Mouse (Mus musculus) megakaryocyte-erythroid progenitor cell, adult 5-6 weeks (primary cell): ENCODE measurements around the gene Rec114. TPM values are rescaled to one million over a fixed set of nuclear protein-coding genes. Genes with fewer than 3 reads are reported as not detected.

Source experiments
- ATAC-seq: replicated peaks from 2 replicates; pipeline ENCODE4 v1.8.0; 2016; ENCODE audit warnings: mild to moderate bottlenecking, inconsistent platforms; ENCODE audit not compliant: severe bottlenecking, poor library complexity, low FRiP score, low TSS enrichment
- total RNA-seq, 2 experiments: library from RNA; stranded (forward) in 1 of 2; stranded (reverse) in 1 of 2; fragments of 200-1000, 215-1000 nt in 1 of 2; fragments of >200 nt in 1 of 2; fragmentation: Nextera tagmentation in 1 of 2; gene quantifications; 2 replicates each; pipeline ENCODE4 v1.2.3; 2014 to 2017

The Rec114 gene
- total RNA-seq, 2 experiments from 2014 or later = 34.7 to 51.4 TPM

GRCm38 (mm10) chr9:58720167-58720566 is 23.6 kb downstream of the Rec114 start:
- ATAC-seq = no peak

DNA sequence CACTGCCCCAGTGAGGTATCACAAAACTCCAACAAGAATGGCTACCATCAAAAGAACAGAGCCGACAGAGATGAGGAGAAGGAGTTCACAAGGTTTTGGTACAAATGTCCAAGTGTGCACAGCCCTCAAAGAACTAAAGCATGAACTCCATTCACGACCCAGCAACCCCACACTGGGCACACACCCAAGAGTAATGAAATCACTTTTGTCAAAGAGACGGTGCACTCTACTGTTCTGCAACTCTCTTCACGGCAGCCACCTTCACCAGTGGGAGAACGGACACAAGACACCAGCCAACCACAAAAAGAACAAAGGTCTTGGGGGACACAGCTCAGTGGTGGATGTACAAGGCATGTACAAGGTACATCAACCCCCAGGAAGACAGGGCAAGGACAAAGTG is 24.3 kb downstream of the Rec114 start:
- ATAC-seq = peak; percentile 53

GRCm38 (mm10) chr9:58718964-58719363 is 24.8 kb downstream of the Rec114 start:
- peak; percentile 66 for ATAC-seq

GRCm38 (mm10) chr9:58716886-58717285 is 26.9 kb downstream of the Rec114 start:
- ATAC-seq = no peak

DNA sequence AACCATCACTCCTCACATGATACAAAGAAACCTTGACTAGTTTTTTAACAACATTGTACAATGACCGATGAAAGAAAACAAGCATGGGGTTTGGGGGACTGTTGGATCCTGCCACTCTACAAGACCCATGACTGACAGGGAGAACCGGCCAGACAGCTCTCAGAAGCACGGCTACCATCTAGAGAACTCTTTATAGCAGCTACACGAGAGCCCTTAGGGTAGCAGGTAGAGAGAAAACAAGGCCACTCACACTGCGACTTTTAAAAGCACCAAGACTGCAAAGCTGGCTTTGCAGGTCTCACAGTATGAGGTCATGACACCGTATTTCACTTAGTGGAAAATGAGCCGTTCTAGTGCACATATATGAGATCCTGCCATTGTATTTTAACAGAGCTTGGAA is 33.1 kb downstream of the Rec114 start:
- no peak for ATAC-seq

GRCm38 (mm10) chr9:58709939-58710338 is 33.8 kb downstream of the Rec114 start:
- ATAC-seq = peak; percentile 70; the same call in 1 of the 2 replicates

DNA sequence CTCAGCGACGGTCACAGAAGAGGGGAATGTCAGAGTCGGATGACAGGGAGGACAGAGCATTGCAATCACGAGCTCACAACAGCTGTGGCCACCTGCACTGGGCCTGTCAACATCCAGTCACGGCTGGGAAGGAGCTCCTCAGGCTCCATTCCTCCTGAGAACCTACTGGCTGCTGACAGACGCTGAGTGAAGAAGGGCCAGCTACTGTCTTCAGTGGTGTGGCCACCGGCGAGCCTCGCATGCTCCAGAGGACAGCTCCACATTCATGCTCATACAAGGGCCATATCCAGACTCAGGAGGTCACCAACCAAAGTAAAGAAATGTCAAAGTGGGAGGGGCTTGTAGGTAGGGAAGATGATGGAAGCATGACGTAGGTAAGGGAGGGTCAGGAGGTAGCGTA is 36.0 kb downstream of the Rec114 start:
- ATAC-seq = no peak

DNA sequence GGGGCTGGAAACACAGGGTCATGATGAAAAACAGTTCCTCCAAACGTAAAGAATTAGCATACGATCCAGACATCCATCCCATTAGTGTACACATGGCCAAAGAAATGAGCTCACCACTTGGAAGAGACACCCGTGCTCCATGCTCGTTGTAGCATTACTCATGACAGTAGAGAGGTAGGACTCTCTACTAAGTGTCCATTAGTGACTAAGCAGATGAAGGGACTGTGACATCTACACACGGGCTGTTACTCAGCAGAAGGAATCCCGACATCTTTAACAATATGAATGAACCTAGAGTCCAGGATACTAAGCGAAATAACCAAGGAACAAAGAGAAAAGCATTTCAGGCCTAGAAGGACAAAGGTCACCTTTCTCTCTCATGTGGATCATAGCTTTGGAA is 37.7 kb downstream of the Rec114 start:
- ATAC-seq = no peak

- no peak for ATAC-seq
Measured at GRCm38 (mm10) chr9:58703766-58704165, 40.0 kb downstream of the Rec114 start.

DNA sequence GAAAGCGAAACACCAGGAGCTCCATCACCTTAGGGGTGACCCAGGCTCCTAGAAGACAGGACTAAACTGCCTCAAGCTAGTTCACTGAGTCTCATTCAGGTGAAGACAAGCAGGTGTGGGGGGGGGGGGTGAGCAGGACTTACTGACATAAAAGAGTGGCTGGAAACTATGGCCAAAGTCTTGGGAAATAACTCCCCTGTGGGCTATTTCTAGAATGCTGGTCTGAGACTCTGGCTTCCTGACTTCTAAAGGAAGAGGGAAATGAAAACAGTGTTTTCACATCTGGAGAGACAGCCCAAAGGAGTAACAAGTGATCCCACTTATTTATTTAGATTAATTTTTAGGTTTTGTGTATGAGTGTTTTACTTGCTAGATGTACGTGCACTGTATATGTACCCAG is 42.0 kb downstream of the Rec114 start:
- no peak for ATAC-seq

DNA sequence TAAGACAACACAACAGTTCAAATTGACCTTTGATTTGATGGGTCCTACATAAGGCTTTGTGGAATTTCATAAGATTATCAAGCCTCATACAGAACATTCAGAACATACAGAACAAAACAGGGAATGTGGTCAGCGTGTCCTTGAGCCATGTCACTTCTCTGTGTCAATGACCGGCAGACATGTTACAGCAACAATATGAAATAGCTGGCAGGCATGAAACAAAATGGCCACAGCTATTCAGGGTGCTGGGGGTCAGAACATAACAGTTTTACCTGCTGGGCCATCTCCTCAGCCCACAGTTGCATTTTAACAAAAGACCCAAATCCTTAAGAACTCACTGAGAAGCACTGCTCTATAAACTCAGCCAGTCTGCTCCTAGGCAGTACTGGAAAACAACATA is 45.3 kb downstream of the Rec114 start:
- ATAC-seq = no peak

GRCm38 (mm10) chr9:58691471-58691870 is 52.3 kb downstream of the Rec114 start:
- no peak for ATAC-seq

DNA sequence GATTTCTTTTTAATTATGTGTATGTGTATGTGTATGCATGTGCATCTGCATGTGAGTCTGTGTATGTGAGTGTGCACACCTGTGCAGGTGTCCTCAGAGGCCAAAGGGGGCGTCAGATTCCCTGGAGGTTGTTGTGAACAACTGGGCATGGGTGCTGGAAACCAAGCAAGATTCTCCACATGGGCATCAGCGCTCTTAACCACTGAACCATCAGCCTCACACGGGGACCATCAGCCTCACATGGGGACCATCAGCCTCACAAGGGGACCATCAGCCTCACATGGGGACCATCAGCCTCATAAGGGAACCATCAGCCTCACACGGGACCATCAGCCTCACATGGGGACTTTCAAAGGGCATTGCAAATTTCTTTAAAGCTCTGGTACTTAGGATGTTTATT is 53.1 kb downstream of the Rec114 start:
- ATAC-seq = no peak

GRCm38 (mm10) chr9:58688076-58688475 is 55.7 kb downstream of the Rec114 start:
- no peak for ATAC-seq

DNA sequence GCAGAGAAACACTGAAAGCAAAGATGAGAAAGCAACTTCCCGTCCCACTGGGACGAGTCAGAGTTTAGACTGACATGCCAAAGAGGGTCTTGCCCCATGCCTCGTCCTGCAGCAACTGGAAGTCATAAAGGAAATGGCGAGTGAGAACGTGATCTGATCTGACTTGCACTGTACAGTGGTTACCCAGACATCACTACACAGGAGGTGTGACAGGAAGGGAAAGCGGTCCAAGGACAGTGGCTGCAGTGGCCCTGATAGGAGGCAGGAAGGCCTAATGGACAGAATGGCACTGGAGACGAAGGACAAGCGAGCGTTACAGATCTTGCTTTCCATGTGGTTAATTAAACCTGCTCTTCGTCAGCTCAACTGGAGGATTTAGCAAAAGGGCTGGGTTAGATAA is 58.5 kb downstream of the Rec114 start:
- no peak for ATAC-seq

DNA sequence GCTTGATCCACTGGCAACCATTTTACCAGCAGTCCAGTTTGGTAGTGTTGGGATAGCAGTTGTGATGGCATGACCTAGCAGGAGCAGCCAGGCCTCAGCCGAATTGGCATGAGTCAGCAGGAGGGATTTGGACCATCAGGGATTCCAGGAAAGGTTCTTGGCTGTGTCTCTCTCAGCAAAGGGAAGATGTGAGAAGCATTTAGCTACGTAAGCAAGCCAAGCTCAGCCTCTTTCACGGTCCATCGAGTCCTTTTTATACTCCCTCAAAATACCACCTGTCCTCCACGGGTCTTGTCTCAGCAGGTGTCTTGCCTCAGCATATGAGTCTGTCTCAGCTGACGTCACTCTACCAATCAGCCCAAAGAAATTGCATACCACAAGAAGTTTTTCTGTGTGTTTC is 60.4 kb downstream of the Rec114 start:
- ATAC-seq = no peak

GRCm38 (mm10) chr9:58682106-58682505 is 61.7 kb downstream of the Rec114 start:
- no peak for ATAC-seq

- ATAC-seq = no peak
Measured at GRCm38 (mm10) chr9:58681411-58681810, 62.4 kb downstream of the Rec114 start.

DNA sequence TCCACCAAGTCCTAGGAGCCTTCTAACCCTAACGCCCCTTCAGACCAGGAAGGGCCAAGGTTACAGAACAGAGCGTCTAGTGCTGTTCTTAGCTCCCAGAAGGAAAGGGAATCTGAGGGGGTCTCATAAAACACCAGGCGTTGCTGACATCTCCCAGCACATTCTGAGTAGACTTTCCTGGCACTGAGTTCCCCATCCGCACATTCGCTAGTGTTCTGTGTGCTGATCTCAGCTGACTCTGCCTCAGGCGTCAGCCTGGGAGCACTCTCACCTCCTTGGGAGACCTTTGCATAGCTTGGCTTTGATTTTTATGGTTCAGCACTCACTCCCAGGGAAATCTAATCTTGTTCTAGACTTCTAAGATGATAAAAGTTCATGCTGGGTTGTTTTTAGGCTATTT is 68.4 kb downstream of the Rec114 start:
- no peak for ATAC-seq

DNA sequence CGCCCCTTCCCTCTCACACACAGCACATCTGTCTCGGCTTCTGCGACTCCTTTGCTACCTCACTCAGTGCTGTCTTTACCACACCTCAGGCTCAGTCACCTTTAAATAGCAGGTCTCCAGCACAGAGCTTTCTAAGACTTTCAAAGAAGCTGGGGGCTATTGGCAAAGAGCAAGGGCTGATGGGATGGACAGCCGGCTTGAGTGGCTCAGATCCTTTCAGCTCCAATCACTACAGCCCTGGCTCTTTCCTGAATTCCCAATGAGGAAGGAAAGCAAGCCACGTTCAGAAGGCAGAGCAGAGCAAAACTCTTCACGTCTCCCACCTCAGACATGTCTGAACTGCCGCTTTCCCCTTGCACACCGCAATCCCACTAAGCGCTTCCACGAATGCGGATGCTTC is 69.0 kb downstream of the Rec114 start:
- no peak for ATAC-seq

- ATAC-seq = no peak
Measured at GRCm38 (mm10) chr9:58672474-58672873, 71.3 kb downstream of the Rec114 start.

- no peak for ATAC-seq
Measured at GRCm38 (mm10) chr9:58669819-58670218, 73.9 kb downstream of the Rec114 start.
